Mouse (Mus musculus) heart, adult 2 months (tissue): ENCODE data around the gene Phf12.

Source experiments
- CTCF ChIP-seq: fragments of 200-600 bp; IDR thresholded peaks from 2 replicates; pipeline ENCODE4 v1.8.1; 2022; ENCODE audit warnings: antibody characterized with exemption, mild to moderate bottlenecking, moderate library complexity
- EP300 ChIP-seq: fragments of 200-500 bp; IDR thresholded peaks from 2 replicates; pipeline ENCODE4 v1.6.1; 2011; ENCODE audit warnings: low read depth, low read length, control low read depth; ENCODE audit not compliant: insufficient read depth
- POLR2A ChIP-seq: fragments of 200-500 bp; IDR thresholded peaks from 2 replicates; pipeline ENCODE4 v1.6.1; 2011; ENCODE audit warnings: mild to moderate bottlenecking, low read depth, low read length, control low read depth; ENCODE audit not compliant: insufficient read depth

- no peak for TF ChIP-seq POLR2A
- no peak for TF ChIP-seq CTCF
- TF ChIP-seq EP300 = no peak
Measured at GRCm38 (mm10) chr11:77964415-77965095, 18.0 kb upstream of the Phf12 start.
